Mouse (Mus musculus) embryonic facial prominence, embryonic 13.5 days (tissue): ENCODE measurements at regions not wholly inside any gene's neighbourhood (a gene's known extent, or its start where the extent isn't known, plus 50 kb on each side); places are given as distances from the start of the nearest gene placed in this dataset.

Experiments used
- ATAC-seq: fragments of 200-750 bp; cut with Nextera tagmentation; 2 replicates; pipeline ENCODE4 v1.8.0; 2017; ENCODE audit warnings: low read depth; ENCODE audit not compliant: insufficient number of reproducible peaks, insufficient read depth, low FRiP score, low TSS enrichment
- H3K27ac ChIP-seq: fragments of 300-500 bp; sonication (generic); 2 replicates; pipeline ENCODE4 v1.5.1; 2015; ENCODE audit warnings: moderate library complexity, mild to moderate bottlenecking, inconsistent platforms
- H3K27me3 ChIP-seq: fragments of 300-500 bp; sonication (generic); 2 replicates; pipeline ENCODE4 v1.6.1; 2015; ENCODE audit warnings: mild to moderate bottlenecking, inconsistent platforms
- H3K36me3 ChIP-seq: fragments of 300-500 bp; sonication (generic); 2 replicates; pipeline ENCODE4 v1.6.1; 2015; ENCODE audit warnings: mild to moderate bottlenecking, inconsistent platforms
- H3K4me1 ChIP-seq: fragments of 300-500 bp; sonication (generic); 2 replicates; pipeline ENCODE4 v1.6.1; 2015; ENCODE audit warnings: inconsistent platforms
- H3K4me2 ChIP-seq: fragments of 300-500 bp; sonication (generic); 2 replicates; pipeline ENCODE4 v1.6.1; 2015; ENCODE audit warnings: moderate library complexity, mild to moderate bottlenecking, inconsistent platforms
- H3K4me3 ChIP-seq: fragments of 300-500 bp; sonication (generic); 2 replicates; pipeline ENCODE4 v1.5.1; 2015; ENCODE audit warnings: mild to moderate bottlenecking, inconsistent platforms
- H3K9ac ChIP-seq: fragments of 300-500 bp; sonication (generic); 2 replicates; pipeline ENCODE4 v1.6.1; 2015; ENCODE audit warnings: mild to moderate bottlenecking, inconsistent platforms
- H3K9me3 ChIP-seq: fragments of 300-500 bp; sonication (generic); 2 replicates; pipeline ENCODE4 v1.6.1; 2016; ENCODE audit warnings: inconsistent platforms
- WGBS: fragments of 180-500 bp; shearing (Covaris S2); methylation state at CpG from one replicate; pipeline ENCODE4 v1.1.7; 2015; ENCODE audit warnings: mixed read lengths; 5-methylcytosine and 5-hydroxymethylcytosine counted together

- Histone ChIP-seq H3K27me3 (no peaks in the 10 kb centered on the region), H3K36me3 (peaks cover 70% of the 10 kb centered on the region), H3K4me2 (no peak overlapping the region), H3K4me1 (peaks cover 24% of the 10 kb centered on the region), H3K4me3 (no peak overlapping the region), H3K27ac (peak overlapping the region; percentile 78), H3K9ac (no peak overlapping the region), H3K9me3 (peaks cover 4% of the 10 kb centered on the region; the same call in 1 of the 2 replicates)
- no peak for ATAC-seq
- WGBS: 41% methylated on average over 5 of the region's 5 CpGs
Observed at GRCm38 (mm10) chr13:28867210-28867609, 86.3 kb downstream of the Sox4 start.

- no peak overlapping the region for H3K4me3 ChIP-seq
- peaks cover 4% of the 10 kb centered on the region; the same call in 1 of the 2 replicates for H3K9me3 ChIP-seq
- H3K36me3 ChIP-seq: peaks cover 64% of the 10 kb centered on the region
- WGBS: 82% methylated on average over 3 of the region's 3 CpGs
- H3K4me2 ChIP-seq: no peak overlapping the region
- peaks cover 24% of the 10 kb centered on the region for H3K4me1 ChIP-seq
- no peaks in the 10 kb centered on the region for H3K27me3 ChIP-seq
- no peak for ATAC-seq
- peak overlapping the region; percentile 78; the same call in 1 of the 2 replicates for H3K27ac ChIP-seq
- no peak overlapping the region for H3K9ac ChIP-seq
Observed at GRCm38 (mm10) chr13:28866686-28867085, 86.8 kb downstream of the Sox4 start.

- H3K36me3 ChIP-seq: peaks cover 29% of the 10 kb centered on the region
- WGBS: 78% methylated on average over 2 of the region's 2 CpGs
- H3K27me3 ChIP-seq: no peaks in the 10 kb centered on the region
- ATAC-seq: no peak
- H3K27ac ChIP-seq: no peak overlapping the region
- no peak overlapping the region for H3K4me3 ChIP-seq
- H3K4me2 ChIP-seq: no peak overlapping the region
- H3K9ac ChIP-seq: no peak overlapping the region
- H3K4me1 ChIP-seq: peaks cover 18% of the 10 kb centered on the region
- H3K9me3 ChIP-seq: peaks cover 4% of the 10 kb centered on the region; the same call in 1 of the 2 replicates
Observed at GRCm38 (mm10) chr13:28860601-28861000, 92.9 kb downstream of the Sox4 start.

GRCm38 (mm10) chr13:28859829-28860427 is 93.6 kb downstream of the Sox4 start:
- peaks cover 4% of the 10 kb centered on the region; the same call in 1 of the 2 replicates for H3K9me3 ChIP-seq
- no peak overlapping the region for H3K9ac ChIP-seq
- H3K27ac ChIP-seq: no peak overlapping the region
- no peak for ATAC-seq
- H3K4me2 ChIP-seq: no peak overlapping the region
- H3K36me3 ChIP-seq: peaks cover 22% of the 10 kb centered on the region
- WGBS: 41% methylated on average over 11 of the region's 11 CpGs
- H3K4me1 ChIP-seq: peaks cover 18% of the 10 kb centered on the region
- H3K4me3 ChIP-seq: no peak overlapping the region
- no peaks in the 10 kb centered on the region for H3K27me3 ChIP-seq

GRCm38 (mm10) chr13:28858001-28858400 is 95.5 kb downstream of the Sox4 start:
- H3K4me3 ChIP-seq: no peak overlapping the region
- 87% methylated on average over 6 of the region's 6 CpGs for WGBS

GRCm38 (mm10) chr13:28857201-28857600 is 96.3 kb downstream of the Sox4 start:
- 83% methylated on average over 6 of the region's 6 CpGs for WGBS
- Histone ChIP-seq H3K27me3 (no peaks in the 10 kb centered on the region), H3K27ac (no peak overlapping the region), H3K9ac (no peak overlapping the region), H3K4me1 (peaks cover 18% of the 10 kb centered on the region), H3K9me3 (no peaks in the 10 kb centered on the region; the same call in none of the 2 replicates), H3K36me3 (peaks cover 16% of the 10 kb centered on the region; the same call in 1 of the 2 replicates), H3K4me2 (no peak overlapping the region), H3K4me3 (no peak overlapping the region)
- no peak for ATAC-seq

More at GRCm38 (mm10) chr13:28858001-28858400, 95.5 kb downstream of the Sox4 start:
- H3K36me3 ChIP-seq: peaks cover 14% of the 10 kb centered on the region
- peaks cover 18% of the 10 kb centered on the region for H3K4me1 ChIP-seq
- peaks cover 3% of the 10 kb centered on the region for H3K9me3 ChIP-seq
- H3K27ac ChIP-seq: no peak overlapping the region
- no peaks in the 10 kb centered on the region for H3K27me3 ChIP-seq
- no peak overlapping the region for H3K4me2 ChIP-seq
- ATAC-seq: no peak
- H3K9ac ChIP-seq: no peak overlapping the region

GRCm38 (mm10) chr13:28856472-28856871 is 97.0 kb downstream of the Sox4 start:
- Histone ChIP-seq H3K27ac (no peak overlapping the region), H3K4me1 (peaks cover 18% of the 10 kb centered on the region), H3K36me3 (peaks cover 17% of the 10 kb centered on the region; the same call in 1 of the 2 replicates), H3K9ac (no peak overlapping the region), H3K27me3 (no peaks in the 10 kb centered on the region), H3K4me2 (no peak overlapping the region), H3K4me3 (no peak overlapping the region), H3K9me3 (no peaks in the 10 kb centered on the region; the same call in none of the 2 replicates)
- WGBS: 74% methylated on average over 4 of the region's 4 CpGs
- ATAC-seq: no peak

GRCm38 (mm10) chr13:28854247-28854646 is 99.3 kb downstream of the Sox4 start:
- peaks cover 9% of the 10 kb centered on the region; the same call in 1 of the 2 replicates for H3K4me1 ChIP-seq
- no peak overlapping the region for H3K9ac ChIP-seq
- WGBS: 84% methylated on average over 9 of the region's 9 CpGs
- H3K27ac ChIP-seq: no peak overlapping the region
- peaks cover 17% of the 10 kb centered on the region; the same call in 1 of the 2 replicates for H3K36me3 ChIP-seq
- no peaks in the 10 kb centered on the region; the same call in none of the 2 replicates for H3K9me3 ChIP-seq
- no peak overlapping the region for H3K4me3 ChIP-seq
- no peak for ATAC-seq
- no peaks in the 10 kb centered on the region for H3K27me3 ChIP-seq
- H3K4me2 ChIP-seq: no peak overlapping the region

- Histone ChIP-seq H3K9me3 (no peaks in the 10 kb centered on the region; the same call in none of the 2 replicates), H3K4me1 (peaks cover 21% of the 10 kb centered on the region), H3K4me2 (no peak overlapping the region), H3K4me3 (no peak overlapping the region), H3K9ac (no peak overlapping the region), H3K27ac (no peak overlapping the region), H3K27me3 (no peaks in the 10 kb centered on the region), H3K36me3 (0 out of 2 replicates have a peak, but pooled peaks cover 8% of the 10 kb centered on the region)
- ATAC-seq: no peak
- WGBS: 93% methylated on average over 5 of the region's 5 CpGs
Observed at GRCm38 (mm10) chr13:28848305-28848704, 105.2 kb downstream of the Sox4 start.

GRCm38 (mm10) chr13:28847478-28847877 is 106.0 kb downstream of the Sox4 start:
- H3K9me3 ChIP-seq: no peaks in the 10 kb centered on the region; the same call in 1 of the 2 replicates
- H3K4me1 ChIP-seq: peaks cover 22% of the 10 kb centered on the region
- no peak overlapping the region for H3K4me2 ChIP-seq
- WGBS: 75% methylated on average over 3 of the region's 3 CpGs
- H3K36me3 ChIP-seq: peaks cover 3% of the 10 kb centered on the region; the same call in 1 of the 2 replicates
- H3K4me3 ChIP-seq: no peak overlapping the region
- no peak overlapping the region for H3K9ac ChIP-seq
- no peak for ATAC-seq
- no peak overlapping the region for H3K27ac ChIP-seq
- H3K27me3 ChIP-seq: no peaks in the 10 kb centered on the region

GRCm38 (mm10) chr13:28844495-28844894 is 109.0 kb downstream of the Sox4 start:
- 43% methylated on average over 3 of the region's 3 CpGs for WGBS
- Histone ChIP-seq H3K9ac (no peak overlapping the region), H3K27me3 (no peaks in the 10 kb centered on the region), H3K4me2 (no peak overlapping the region), H3K9me3 (no peaks in the 10 kb centered on the region), H3K4me1 (peaks cover 32% of the 10 kb centered on the region), H3K36me3 (no peaks in the 10 kb centered on the region; the same call in 1 of the 2 replicates), H3K27ac (peak overlapping the region; percentile 64), H3K4me3 (no peak overlapping the region)
- no peak for ATAC-seq

- no peak overlapping the region for H3K27ac ChIP-seq
- no peak overlapping the region for H3K4me2 ChIP-seq
- peaks cover 46% of the 10 kb centered on the region for H3K4me1 ChIP-seq
- no peak overlapping the region for H3K9ac ChIP-seq
- WGBS: 73% methylated on average over 3 of the region's 3 CpGs
- no peaks in the 10 kb centered on the region for H3K9me3 ChIP-seq
- H3K36me3 ChIP-seq: no peaks in the 10 kb centered on the region; the same call in 1 of the 2 replicates
- no peaks in the 10 kb centered on the region for H3K27me3 ChIP-seq
- ATAC-seq: no peak
- H3K4me3 ChIP-seq: no peak overlapping the region
Observed at GRCm38 (mm10) chr13:28842811-28843210, 110.7 kb downstream of the Sox4 start.
